Mouse (Mus musculus): ENCODE measurements around the gene Tmem259.

GRCm38 (mm10) chr10:79924998-79925784 lies 58.9 kb downstream of the Tmem259 start:
- TF ChIP-seq HCFC1 (IDR thresholded peaks at IDR 0.05; ENCODE audit: borderline replicate concordance, insufficient read depth, low read length) = peak; percentile 69; the same call in 1 of the 2 replicates
- TF ChIP-seq ZC3H11A (IDR thresholded peaks at IDR 0.05; ENCODE audit: borderline replicate concordance, low read depth, low read length) = peak; percentile 96
- no peak for TF ChIP-seq MAFK (IDR thresholded peaks at IDR 0.05; ENCODE audit: insufficient read depth, low read depth, low read length)
- TF ChIP-seq CHD2 (IDR thresholded peaks at IDR 0.05; ENCODE audit: low read depth, low read length) = no peak

Measured in ES-E14 (cell line).